Mouse (Mus musculus): ENCODE measurements at regions not wholly inside any gene's neighbourhood (a gene's known extent, or its start where the extent isn't known, plus 50 kb on each side); places are given as distances from the start of the nearest gene placed in this dataset.

DNA sequence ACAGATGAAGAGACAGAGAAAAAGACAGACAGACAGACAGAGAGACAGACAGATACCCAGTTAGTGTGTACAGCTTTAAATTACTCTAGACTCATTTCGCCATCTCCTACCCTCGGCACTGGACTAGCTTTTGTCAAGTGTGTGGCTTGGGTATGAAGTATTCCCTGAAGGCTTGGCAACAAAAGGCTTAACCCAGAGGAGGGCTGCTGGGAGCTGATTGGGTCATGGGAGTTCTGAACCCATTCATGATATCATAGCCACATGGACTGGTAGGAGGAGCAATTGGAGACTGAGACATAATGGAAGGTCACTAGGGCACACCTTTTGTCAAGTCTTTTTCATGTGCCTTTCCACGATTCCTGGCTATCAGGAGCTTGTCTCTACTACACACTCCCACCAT lies 223.7 kb upstream of the Vstm2b start:
- no peak for ATAC-seq
- Histone ChIP-seq H3K36me3 (ENCODE audit: control insufficient read depth, insufficient read depth, low read length) (no peaks in the 10 kb centered on the region), H3K9me3 (ENCODE audit: control insufficient read depth, low read length) (no peaks in the 10 kb centered on the region), H3K27ac (ENCODE audit: low read depth, low read length) (no peak overlapping the region), H3K9ac (ENCODE audit: low read depth, low read length) (no peak overlapping the region), H3K4me3 (ENCODE audit: low read length) (no peak overlapping the region), H3K4me2 (ENCODE audit: low read length) (no peak overlapping the region), H3K4me1 (ENCODE audit: control insufficient read depth, insufficient read depth, low read depth, low read length) (no peaks in the 10 kb centered on the region), H3K27me3 (replicated peaks; ENCODE audit: control insufficient read depth, insufficient read depth, low read length) (no peaks in the 10 kb centered on the region)
- 38% methylated on average over 3 of the region's 3 CpGs for WGBS

DNA sequence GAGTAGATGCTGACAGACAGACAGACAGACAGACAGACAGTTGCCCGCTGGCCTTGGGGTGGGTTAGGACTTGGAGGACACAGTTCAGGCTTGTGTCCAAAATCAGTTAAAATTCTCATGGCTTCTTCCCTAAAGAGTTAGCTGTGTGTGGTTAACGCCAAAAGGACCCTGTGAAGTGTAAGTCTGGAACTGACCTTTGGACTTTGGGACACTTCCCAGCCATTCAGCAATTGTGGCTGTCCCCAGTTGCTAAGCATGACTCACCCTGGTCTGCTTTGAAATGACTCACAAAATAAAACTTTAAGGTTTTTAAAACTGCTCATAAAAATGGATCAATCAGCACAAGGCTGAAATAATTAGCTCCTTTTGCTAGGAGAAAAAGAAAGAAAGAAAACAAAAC lies 220.5 kb upstream of the Vstm2b start:
- Histone ChIP-seq H3K9ac (ENCODE audit: low read depth, low read length) (no peak overlapping the region), H3K9me3 (ENCODE audit: control insufficient read depth, low read length) (no peaks in the 10 kb centered on the region), H3K27ac (ENCODE audit: low read depth, low read length) (no peak overlapping the region), H3K36me3 (ENCODE audit: control insufficient read depth, insufficient read depth, low read length) (no peaks in the 10 kb centered on the region), H3K4me3 (ENCODE audit: low read length) (no peak overlapping the region), H3K4me2 (ENCODE audit: low read length) (no peak overlapping the region), H3K27me3 (replicated peaks; ENCODE audit: control insufficient read depth, insufficient read depth, low read length) (no peaks in the 10 kb centered on the region), H3K4me1 (ENCODE audit: control insufficient read depth, insufficient read depth, low read depth, low read length) (peaks cover 7% of the 10 kb centered on the region; the same call in 1 of the 2 replicates)
- 57% methylated on average over 2 of the region's 2 CpGs for WGBS
- ATAC-seq: no peak

DNA sequence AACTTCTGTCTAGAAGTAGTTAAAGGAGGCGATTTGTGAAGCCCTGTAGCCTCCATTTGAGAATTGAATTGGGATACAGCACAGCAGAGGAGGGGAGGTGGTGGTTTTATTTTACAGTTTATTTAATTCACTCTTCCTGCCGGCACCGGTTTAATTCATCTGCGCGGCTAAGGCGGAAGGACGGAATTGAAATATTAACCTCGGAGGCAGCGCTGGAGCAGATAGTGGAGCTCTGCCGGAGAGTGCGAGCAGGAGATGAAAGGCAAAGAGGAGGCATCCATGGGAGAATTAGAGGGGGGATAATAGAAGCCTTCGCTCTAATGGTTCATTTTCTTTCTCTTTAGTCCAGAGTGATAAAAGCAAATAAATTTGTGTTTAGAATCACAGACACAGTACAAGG lies 217.6 kb upstream of the Vstm2b start:
- Histone ChIP-seq H3K4me3 (ENCODE audit: low read length) (no peak overlapping the region), H3K27me3 (replicated peaks; ENCODE audit: control insufficient read depth, insufficient read depth, low read length) (no peaks in the 10 kb centered on the region), H3K4me2 (ENCODE audit: low read length) (peak overlapping the region; percentile 9), H3K4me1 (ENCODE audit: control insufficient read depth, insufficient read depth, low read depth, low read length) (peaks cover 7% of the 10 kb centered on the region; the same call in 1 of the 2 replicates), H3K9me3 (ENCODE audit: control insufficient read depth, low read length) (no peaks in the 10 kb centered on the region), H3K27ac (ENCODE audit: low read depth, low read length) (no peak overlapping the region), H3K9ac (ENCODE audit: low read depth, low read length) (no peak overlapping the region), H3K36me3 (ENCODE audit: control insufficient read depth, insufficient read depth, low read length) (no peaks in the 10 kb centered on the region)
- WGBS: 30% methylated on average over 12 of the region's 12 CpGs
- ATAC-seq: peak; percentile 79

DNA sequence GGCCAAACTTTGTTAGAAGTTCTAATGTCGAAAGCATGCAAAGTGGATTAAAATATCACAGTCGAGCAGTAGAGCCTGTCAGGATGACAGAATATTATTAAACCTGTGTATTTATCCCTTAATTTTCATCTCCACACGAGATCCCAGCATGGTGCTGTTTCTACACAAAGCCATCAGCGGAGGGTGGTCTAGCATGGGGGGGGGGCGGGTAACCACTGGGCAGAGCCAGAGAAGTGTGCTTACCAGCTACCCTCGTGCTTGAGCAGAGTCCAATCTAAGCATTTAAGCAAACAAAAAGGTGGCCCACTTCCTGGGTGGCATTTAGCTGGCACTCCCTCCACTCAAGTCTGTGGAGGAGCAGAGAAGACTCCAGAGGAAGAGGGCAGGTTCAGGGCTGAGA lies 217.1 kb upstream of the Vstm2b start:
- ATAC-seq: peak; percentile 60
- peaks cover 7% of the 10 kb centered on the region; the same call in 1 of the 2 replicates for H3K4me1 ChIP-seq (ENCODE audit: control insufficient read depth, insufficient read depth, low read depth, low read length)
- no peaks in the 10 kb centered on the region for H3K36me3 ChIP-seq (ENCODE audit: control insufficient read depth, insufficient read depth, low read length)
- no peak overlapping the region for H3K27ac ChIP-seq (ENCODE audit: low read depth, low read length)
- H3K4me3 ChIP-seq (ENCODE audit: low read length): no peak overlapping the region
- 26% methylated on average over 6 of the region's 6 CpGs for WGBS
- H3K9ac ChIP-seq (ENCODE audit: low read depth, low read length): no peak overlapping the region
- peak overlapping the region; percentile 9; the same call in 1 of the 2 replicates for H3K4me2 ChIP-seq (ENCODE audit: low read length)
- no peaks in the 10 kb centered on the region for H3K9me3 ChIP-seq (ENCODE audit: control insufficient read depth, low read length)
- H3K27me3 ChIP-seq (replicated peaks; ENCODE audit: control insufficient read depth, insufficient read depth, low read length): no peaks in the 10 kb centered on the region

DNA sequence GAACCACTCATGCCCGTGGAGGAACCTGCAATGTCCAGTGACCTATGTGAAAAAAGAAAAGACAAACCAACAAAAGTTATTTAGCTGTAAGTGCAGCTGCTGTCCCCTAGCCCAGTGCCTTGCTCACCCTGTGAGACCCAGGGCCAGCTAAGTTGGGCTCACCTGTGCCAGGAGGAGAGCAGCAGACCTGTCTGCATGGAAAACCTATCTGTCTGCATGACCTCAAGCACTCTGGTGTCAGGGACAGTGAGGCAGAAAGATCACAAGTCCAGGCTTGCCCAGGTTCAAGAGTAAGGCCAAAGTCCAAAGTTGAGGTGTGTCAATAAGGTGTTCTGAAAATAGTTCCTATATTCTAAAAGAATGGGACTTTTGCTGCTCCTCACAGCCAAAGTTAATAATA lies 215.0 kb upstream of the Vstm2b start:
- Histone ChIP-seq H3K4me2 (ENCODE audit: low read length) (no peak overlapping the region), H3K27me3 (replicated peaks; ENCODE audit: control insufficient read depth, insufficient read depth, low read length) (no peaks in the 10 kb centered on the region), H3K36me3 (ENCODE audit: control insufficient read depth, insufficient read depth, low read length) (no peaks in the 10 kb centered on the region), H3K4me3 (ENCODE audit: low read length) (no peak overlapping the region), H3K9ac (ENCODE audit: low read depth, low read length) (no peak overlapping the region), H3K4me1 (ENCODE audit: control insufficient read depth, insufficient read depth, low read depth, low read length) (peaks cover 7% of the 10 kb centered on the region; the same call in 1 of the 2 replicates), H3K9me3 (ENCODE audit: control insufficient read depth, low read length) (no peaks in the 10 kb centered on the region), H3K27ac (ENCODE audit: low read depth, low read length) (no peak overlapping the region)
- 79% methylated on average over 1 of the region's 1 CpGs for whole genome bisulfite sequencing
- ATAC-seq: no peak

DNA sequence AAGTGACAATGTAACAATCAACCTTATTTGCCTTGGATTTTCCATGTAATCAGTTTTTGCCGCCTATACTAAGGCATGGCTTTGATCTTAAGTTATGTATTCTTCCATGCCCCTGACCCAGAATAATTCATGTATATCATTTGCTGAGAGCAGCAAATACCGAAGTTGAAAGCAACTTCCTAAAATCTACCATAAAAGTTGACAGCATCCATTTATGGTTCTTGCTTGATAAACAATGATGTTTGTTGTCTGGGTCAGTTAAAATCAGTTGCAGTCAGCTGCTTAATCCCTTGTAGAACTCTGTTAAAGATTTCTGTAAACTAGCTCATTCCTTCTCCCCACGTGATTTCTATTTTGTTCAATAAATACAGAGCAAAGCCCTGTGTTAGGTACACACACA lies 214.5 kb upstream of the Vstm2b start:
- H3K4me2 ChIP-seq (ENCODE audit: low read length): no peak overlapping the region
- no peak for ATAC-seq
- H3K27me3 ChIP-seq (replicated peaks; ENCODE audit: control insufficient read depth, insufficient read depth, low read length): no peaks in the 10 kb centered on the region
- no peak overlapping the region for H3K4me3 ChIP-seq (ENCODE audit: low read length)
- H3K27ac ChIP-seq (ENCODE audit: low read depth, low read length): no peak overlapping the region
- H3K36me3 ChIP-seq (ENCODE audit: control insufficient read depth, insufficient read depth, low read length): no peaks in the 10 kb centered on the region
- no peak overlapping the region for H3K9ac ChIP-seq (ENCODE audit: low read depth, low read length)
- peaks cover 7% of the 10 kb centered on the region; the same call in 1 of the 2 replicates for H3K4me1 ChIP-seq (ENCODE audit: control insufficient read depth, insufficient read depth, low read depth, low read length)
- no peaks in the 10 kb centered on the region for H3K9me3 ChIP-seq (ENCODE audit: control insufficient read depth, low read length)
- 31% methylated on average over 3 of the region's 3 CpGs for WGBS

DNA sequence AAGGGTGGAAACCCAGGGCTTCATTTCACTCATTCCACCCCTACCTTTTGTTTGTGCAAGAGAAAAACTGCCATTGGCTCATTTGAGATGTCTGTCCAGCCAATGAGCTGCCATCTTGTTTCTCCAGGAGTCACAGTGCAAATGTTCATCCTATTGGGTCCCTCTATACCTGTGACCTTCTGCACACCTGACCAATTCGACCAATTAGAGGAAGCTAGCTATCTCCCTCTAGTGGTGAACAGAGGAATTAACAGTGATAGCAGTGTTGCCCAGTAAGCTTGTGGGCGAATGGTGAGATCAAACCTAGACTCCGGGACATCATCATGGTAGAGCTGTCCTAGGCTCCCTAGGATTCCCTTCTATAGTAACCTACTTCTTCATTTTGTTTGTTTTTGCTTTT lies 211.1 kb upstream of the Vstm2b start:
- WGBS: 94% methylated on average over 3 of the region's 3 CpGs
- H3K27ac ChIP-seq (ENCODE audit: low read depth, low read length): no peak overlapping the region
- no peaks in the 10 kb centered on the region for H3K27me3 ChIP-seq (replicated peaks; ENCODE audit: control insufficient read depth, insufficient read depth, low read length)
- H3K4me3 ChIP-seq (ENCODE audit: low read length): no peak overlapping the region
- H3K4me1 ChIP-seq (ENCODE audit: control insufficient read depth, insufficient read depth, low read depth, low read length): no peaks in the 10 kb centered on the region
- H3K4me2 ChIP-seq (ENCODE audit: low read length): no peak overlapping the region
- H3K9ac ChIP-seq (ENCODE audit: low read depth, low read length): no peak overlapping the region
- no peaks in the 10 kb centered on the region for H3K9me3 ChIP-seq (ENCODE audit: control insufficient read depth, low read length)
- ATAC-seq: no peak
- H3K36me3 ChIP-seq (ENCODE audit: control insufficient read depth, insufficient read depth, low read length): no peaks in the 10 kb centered on the region

DNA sequence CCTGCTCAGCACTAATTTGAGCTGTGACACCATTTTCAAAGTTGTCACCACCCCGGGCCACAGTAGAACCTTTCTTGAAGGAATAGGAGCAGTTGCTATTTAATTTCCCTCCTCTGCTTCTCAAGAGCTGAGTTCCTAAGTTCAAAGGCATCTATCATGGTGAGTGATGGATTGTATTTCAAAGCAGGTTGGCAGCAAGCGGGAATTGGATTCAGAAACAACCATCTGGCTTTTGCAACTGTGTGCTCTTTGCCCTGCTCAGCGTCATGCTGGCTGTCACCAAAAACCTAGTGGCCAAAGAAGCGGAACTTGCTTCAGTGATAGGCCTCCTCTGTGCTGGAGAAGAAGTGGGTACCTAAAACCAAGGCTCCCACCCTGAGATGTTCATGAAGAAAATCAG lies 209.6 kb upstream of the Vstm2b start:
- no peaks in the 10 kb centered on the region for H3K27me3 ChIP-seq (replicated peaks; ENCODE audit: control insufficient read depth, insufficient read depth, low read length)
- H3K27ac ChIP-seq (ENCODE audit: low read depth, low read length): no peak overlapping the region
- no peak overlapping the region for H3K4me3 ChIP-seq (ENCODE audit: low read length)
- H3K4me2 ChIP-seq (ENCODE audit: low read length): no peak overlapping the region
- H3K9ac ChIP-seq (ENCODE audit: low read depth, low read length): no peak overlapping the region
- H3K9me3 ChIP-seq (ENCODE audit: control insufficient read depth, low read length): no peaks in the 10 kb centered on the region
- H3K36me3 ChIP-seq (ENCODE audit: control insufficient read depth, insufficient read depth, low read length): no peaks in the 10 kb centered on the region
- no peak for ATAC-seq
- H3K4me1 ChIP-seq (ENCODE audit: control insufficient read depth, insufficient read depth, low read depth, low read length): no peaks in the 10 kb centered on the region
- WGBS: 70% methylated on average over 4 of the region's 4 CpGs

DNA sequence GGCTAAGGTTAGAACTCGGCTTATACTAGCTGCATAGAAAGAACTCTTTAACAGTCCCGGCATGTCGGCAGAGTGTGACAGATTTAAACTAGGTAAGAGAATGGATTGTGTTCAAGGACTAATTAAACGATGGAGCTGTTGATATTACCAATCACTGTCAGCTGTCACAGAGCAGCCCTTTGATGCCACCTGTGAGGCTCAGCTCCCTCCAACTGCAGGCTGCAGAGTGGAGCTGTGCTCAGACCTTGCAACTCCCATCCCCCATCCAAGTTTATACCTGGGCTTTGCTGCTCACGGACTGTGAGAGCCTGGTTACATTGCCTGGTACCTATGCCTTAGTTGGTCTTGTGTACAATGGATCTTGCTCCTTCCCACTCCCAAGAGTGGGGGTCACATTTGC lies 204.4 kb upstream of the Vstm2b start:
- WGBS: 66% methylated on average over 5 of the region's 5 CpGs
- no peak overlapping the region for H3K9ac ChIP-seq (ENCODE audit: low read depth, low read length)
- H3K27ac ChIP-seq (ENCODE audit: low read depth, low read length): no peak overlapping the region
- no peaks in the 10 kb centered on the region for H3K9me3 ChIP-seq (ENCODE audit: control insufficient read depth, low read length)
- H3K36me3 ChIP-seq (ENCODE audit: control insufficient read depth, insufficient read depth, low read length): no peaks in the 10 kb centered on the region
- H3K4me3 ChIP-seq (ENCODE audit: low read length): no peak overlapping the region
- H3K4me2 ChIP-seq (ENCODE audit: low read length): no peak overlapping the region
- no peaks in the 10 kb centered on the region for H3K4me1 ChIP-seq (ENCODE audit: control insufficient read depth, insufficient read depth, low read depth, low read length)
- H3K27me3 ChIP-seq (replicated peaks; ENCODE audit: control insufficient read depth, insufficient read depth, low read length): no peaks in the 10 kb centered on the region
- no peak; the same call in 1 of the 2 replicates for ATAC-seq

DNA sequence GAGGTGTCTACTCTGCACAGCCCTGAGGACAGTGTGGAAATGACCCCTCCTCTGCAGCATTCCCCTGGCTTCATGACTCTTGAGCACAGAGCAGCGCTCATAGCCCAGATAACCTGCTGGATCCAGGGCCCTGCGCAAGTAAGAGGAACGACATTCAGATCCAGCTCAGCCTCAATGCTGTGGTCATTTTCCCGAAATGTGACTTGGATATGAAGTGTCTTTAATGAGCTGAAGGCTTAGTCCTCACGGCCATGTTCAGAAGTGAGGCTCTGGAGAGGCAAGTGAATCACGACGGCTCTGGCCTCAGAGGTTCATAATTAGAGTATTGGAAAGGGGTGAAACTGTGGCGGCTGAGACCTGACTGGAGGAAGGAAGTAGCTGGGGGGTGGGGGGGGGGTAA lies 200.6 kb upstream of the Vstm2b start:
- Histone ChIP-seq H3K27me3 (replicated peaks; ENCODE audit: control insufficient read depth, insufficient read depth, low read length) (no peaks in the 10 kb centered on the region), H3K4me1 (ENCODE audit: control insufficient read depth, insufficient read depth, low read depth, low read length) (no peaks in the 10 kb centered on the region), H3K4me2 (ENCODE audit: low read length) (no peak overlapping the region), H3K4me3 (ENCODE audit: low read length) (no peak overlapping the region), H3K27ac (ENCODE audit: low read depth, low read length) (no peak overlapping the region), H3K9me3 (ENCODE audit: control insufficient read depth, low read length) (no peaks in the 10 kb centered on the region), H3K36me3 (ENCODE audit: control insufficient read depth, insufficient read depth, low read length) (no peaks in the 10 kb centered on the region), H3K9ac (ENCODE audit: low read depth, low read length) (no peak overlapping the region)
- ATAC-seq: no peak
- WGBS: 77% methylated on average over 8 of the region's 8 CpGs

All from hindbrain, embryonic 16.5 days (tissue).